Mouse (Mus musculus): ENCODE data around the gene Kif6.

DNA sequence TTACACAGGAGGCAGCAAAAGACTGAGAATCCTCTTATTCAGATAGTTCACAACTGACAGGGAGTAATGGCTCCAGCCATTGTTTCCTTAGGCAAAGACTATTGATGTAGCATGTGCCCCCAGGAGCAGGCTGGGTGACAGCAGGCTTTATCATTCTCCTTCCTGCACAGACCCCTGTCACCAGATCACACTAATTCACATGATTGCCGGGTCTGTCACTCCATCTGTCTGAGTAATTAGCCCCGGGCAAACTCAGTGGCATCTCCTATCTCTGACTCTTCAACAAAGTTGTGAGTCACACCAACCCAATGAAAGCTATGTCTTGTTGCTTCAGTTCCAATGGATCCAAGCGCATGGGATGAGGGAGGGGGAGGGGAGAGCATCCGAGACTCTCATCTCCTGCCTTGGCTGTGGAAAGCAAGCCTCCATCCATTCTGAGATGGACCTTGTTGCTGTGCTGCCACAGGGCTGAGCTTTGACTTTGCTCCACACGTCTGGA, 201.2 kb downstream of the Kif6 start:
- no peak for TF ChIP-seq CTCF (IDR thresholded peaks at IDR 0.05; ENCODE audit: insufficient read depth, low read depth, low read length)
- no peak for TF ChIP-seq POLR2A (IDR thresholded peaks at IDR 0.05; ENCODE audit: insufficient read depth, low read depth, low read length)
